Mouse (Mus musculus): ENCODE measurements at regions not wholly inside any gene's neighbourhood (a gene's known extent, or its start where the extent isn't known, plus 50 kb on each side); places are given as distances from the start of the nearest gene placed in this dataset.

- DNase-seq (ENCODE audit: extremely low read depth, low read depth, low spot score): no peak
Observed at GRCm38 (mm10) chr2:48456072-48457040, 357.6 kb upstream of the Acvr2a start.

- no peak for DNase-seq (ENCODE audit: extremely low read depth, low read depth, low spot score)
Observed at GRCm38 (mm10) chr2:48457117-48457516, 356.8 kb upstream of the Acvr2a start.

- no peak for DNase-seq (ENCODE audit: extremely low read depth, low read depth, low spot score)
Observed at GRCm38 (mm10) chr2:48465483-48465882, 348.4 kb upstream of the Acvr2a start.

GRCm38 (mm10) chr2:48468895-48469294, 345.0 kb upstream of the Acvr2a start:
- no peak for DNase-seq (ENCODE audit: extremely low read depth, low read depth, low spot score)

DNA sequence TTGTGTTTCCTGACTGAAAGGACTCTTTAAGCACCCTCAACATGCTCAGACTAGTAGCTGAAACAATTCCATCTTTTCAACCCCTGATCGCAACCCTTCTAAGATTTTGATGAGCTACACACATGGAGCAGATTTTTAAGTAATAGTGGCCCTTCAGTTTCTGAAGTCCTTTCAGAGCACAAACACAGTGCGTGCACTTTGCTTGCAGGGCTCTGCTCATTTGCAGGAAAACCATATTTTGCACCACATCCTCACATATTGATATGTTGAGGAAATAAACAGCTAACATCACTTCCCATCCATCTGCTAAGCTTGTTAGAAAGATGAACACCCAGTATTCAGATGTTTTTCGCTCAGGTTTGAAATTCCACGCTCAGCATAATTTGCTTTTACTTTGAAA, 344.6 kb upstream of the Acvr2a start:
- DNase-seq (ENCODE audit: extremely low read depth, low read depth, low spot score): no peak

DNA sequence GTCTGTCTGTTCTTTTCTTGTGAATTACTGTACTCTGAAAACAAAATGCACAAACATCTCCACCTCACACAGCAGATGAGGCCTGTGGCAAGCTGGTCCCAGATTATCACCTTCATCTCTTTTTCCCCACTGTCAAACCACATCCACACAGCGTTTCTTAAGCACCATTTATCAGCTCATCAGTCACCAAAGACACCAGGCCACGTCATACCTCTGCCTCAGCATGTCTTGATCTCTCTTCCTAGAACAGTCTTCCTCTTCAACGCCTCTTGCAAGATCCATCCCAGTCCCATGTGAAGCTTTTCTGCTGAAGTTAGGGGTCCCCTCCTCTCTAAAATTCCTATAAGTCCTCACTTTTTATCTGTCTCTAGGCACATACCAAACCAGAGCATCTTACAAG, 340.8 kb upstream of the Acvr2a start:
- DNase-seq (ENCODE audit: extremely low read depth, low read depth, low spot score): no peak

DNA sequence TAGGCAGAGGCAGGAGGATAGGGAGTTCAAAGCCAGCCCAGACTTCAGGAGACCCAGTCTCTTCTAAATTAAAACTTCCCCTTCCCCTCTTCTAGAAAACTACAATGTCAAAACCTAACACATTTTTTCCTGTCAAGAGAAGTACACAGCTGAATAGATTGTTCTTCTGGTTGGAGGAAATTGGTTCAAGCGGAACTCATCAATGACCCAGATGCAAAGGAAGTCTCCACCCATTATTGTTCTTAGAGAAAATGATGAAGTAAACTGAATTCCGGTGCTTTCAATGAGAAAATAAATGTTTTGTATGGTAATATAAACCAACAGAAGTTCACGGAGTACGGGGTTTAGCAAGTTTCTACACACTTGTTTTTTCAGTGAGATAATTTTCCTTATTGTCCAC, 339.3 kb upstream of the Acvr2a start:
- no peak for DNase-seq (ENCODE audit: extremely low read depth, low read depth, low spot score)

DNA sequence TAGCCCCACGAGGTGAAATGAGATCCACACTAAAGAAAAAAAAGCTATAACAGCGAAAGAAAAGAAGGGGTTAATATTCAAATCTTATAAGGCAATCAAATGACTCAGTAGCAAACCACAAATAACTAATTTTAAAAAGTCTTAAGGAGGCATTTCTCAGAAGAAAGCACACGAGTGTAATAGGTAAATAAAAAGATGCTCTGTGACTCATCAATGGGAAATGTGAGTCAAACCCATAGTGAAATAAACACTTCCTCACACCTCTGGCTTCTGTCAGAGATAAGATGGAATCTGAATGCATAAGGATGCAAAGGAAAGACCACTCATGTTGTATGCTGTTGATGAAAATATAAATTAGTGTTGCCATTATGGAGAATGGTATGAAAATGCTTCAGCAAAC, 337.1 kb upstream of the Acvr2a start:
- no peak for DNase-seq (ENCODE audit: extremely low read depth, low read depth, low spot score)

- no peak for DNase-seq (ENCODE audit: extremely low read depth, low read depth, low spot score)
Observed at GRCm38 (mm10) chr2:48477336-48477735, 336.6 kb upstream of the Acvr2a start.

- no peak for DNase-seq (ENCODE audit: extremely low read depth, low read depth, low spot score)
Observed at GRCm38 (mm10) chr2:48479601-48480000, 334.3 kb upstream of the Acvr2a start.

- no peak for DNase-seq (ENCODE audit: extremely low read depth, low read depth, low spot score)
Observed at GRCm38 (mm10) chr2:48480428-48481191, 333.3 kb upstream of the Acvr2a start.

DNA sequence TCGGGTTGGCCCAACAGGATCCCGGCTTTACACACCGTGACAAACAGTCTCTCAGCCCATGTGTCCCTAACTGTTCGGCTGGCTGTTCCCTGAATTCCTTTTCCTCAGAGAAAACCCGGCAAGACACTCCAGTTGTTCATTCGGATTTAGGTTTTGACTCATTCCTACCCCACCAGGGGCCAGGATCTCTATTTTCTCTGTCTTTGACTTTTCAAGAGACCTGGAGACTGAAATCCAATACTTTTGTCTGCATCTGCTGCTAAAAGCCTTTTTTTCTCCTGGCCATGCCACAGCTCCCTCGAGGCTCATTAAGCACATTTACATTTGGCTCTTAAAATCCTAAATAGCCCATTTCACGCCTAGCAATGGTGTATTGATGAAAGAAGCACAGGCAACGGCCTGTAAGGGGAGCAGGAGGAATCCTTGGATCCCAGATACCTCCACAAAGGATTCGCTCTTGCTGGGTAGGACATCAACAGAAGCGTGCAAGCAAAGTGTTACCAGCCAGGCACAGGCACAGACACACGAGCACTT, 332.6 kb upstream of the Acvr2a start:
- no peak for DNase-seq (ENCODE audit: extremely low read depth, low read depth, low spot score)

GRCm38 (mm10) chr2:48493574-48493973, 320.3 kb upstream of the Acvr2a start:
- no peak for DNase-seq (ENCODE audit: extremely low read depth, low read depth, low spot score)

GRCm38 (mm10) chr2:48494065-48494464, 319.8 kb upstream of the Acvr2a start:
- DNase-seq (ENCODE audit: extremely low read depth, low read depth, low spot score): no peak

GRCm38 (mm10) chr2:48494632-48495031, 319.3 kb upstream of the Acvr2a start:
- no peak for DNase-seq (ENCODE audit: extremely low read depth, low read depth, low spot score)

DNA sequence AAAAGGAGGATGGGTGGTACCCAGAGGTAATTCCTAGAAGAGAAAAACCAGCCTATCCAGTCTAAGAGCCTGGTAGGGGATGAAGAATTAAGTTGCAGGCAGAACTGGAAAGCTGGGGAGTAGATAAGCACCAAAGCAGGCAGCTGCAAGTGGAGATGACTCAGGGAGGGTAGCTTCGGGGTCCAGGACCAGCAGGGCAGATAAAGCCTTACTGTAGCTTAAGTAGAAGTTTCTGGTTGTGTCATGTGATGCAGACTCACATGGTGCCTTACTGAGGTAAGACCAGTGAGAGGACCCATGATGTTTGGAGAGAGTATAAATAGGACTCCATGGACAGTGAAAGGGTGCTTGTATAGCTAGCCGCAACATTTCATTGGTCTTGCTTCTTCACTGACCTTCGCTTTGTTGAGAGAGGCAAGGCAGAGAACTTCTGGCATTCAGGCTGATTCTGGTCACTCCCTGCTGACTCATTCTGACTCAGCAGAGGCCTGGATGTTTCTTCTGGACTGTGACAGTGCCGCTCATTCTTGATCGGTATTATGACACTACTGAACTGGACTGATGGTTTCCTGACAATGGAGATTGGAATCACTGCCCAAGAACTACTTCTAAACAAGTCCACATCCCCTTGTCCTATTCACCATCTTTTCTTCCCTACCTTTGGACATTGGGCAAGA, 315.7 kb upstream of the Acvr2a start:
- DNase-seq (ENCODE audit: extremely low read depth, low read depth, low spot score): no peak

- no peak for DNase-seq (ENCODE audit: extremely low read depth, low read depth, low spot score)
Observed at GRCm38 (mm10) chr2:48499396-48499795, 314.5 kb upstream of the Acvr2a start.

DNA sequence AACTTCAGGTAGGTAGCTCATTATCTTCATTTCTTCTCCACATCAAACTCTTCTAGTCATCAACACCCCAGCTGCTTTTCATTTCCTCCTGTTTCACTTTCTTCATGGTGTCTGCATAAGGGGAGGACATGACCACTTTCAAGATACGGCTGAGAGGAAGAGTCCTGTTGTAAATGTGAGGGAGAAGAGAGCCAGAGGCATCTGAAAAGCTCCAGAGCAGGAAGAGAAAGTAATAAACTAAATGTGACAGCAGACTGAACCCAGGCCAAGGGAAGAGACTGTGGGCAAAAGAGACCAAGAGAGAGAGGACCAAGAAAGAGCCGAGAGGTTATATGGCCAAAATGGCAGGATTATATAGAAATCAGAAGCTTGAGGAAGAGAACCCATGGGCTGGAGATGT, 312.5 kb upstream of the Acvr2a start:
- DNase-seq (ENCODE audit: extremely low read depth, low read depth, low spot score): no peak

DNA sequence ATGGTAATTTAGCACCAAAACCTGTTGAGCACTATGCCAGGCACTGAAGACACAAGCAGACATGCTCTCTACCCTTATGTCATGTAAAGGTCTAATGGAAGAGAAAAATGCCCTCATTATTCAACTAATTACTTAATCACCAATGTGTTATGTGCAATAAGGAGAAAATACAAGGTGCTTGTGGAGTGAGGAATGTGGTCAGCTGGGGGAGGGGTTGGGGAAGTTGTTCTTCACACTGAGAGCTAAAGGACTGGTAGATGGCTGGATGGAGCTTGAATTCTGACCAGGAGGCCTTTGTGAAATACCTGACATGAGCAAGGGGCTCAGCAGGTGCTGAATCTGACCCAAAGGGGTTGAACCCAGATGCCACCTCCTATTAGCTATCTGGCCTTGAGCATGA, 300.1 kb upstream of the Acvr2a start:
- DNase-seq (ENCODE audit: extremely low read depth, low read depth, low spot score): no peak

DNA sequence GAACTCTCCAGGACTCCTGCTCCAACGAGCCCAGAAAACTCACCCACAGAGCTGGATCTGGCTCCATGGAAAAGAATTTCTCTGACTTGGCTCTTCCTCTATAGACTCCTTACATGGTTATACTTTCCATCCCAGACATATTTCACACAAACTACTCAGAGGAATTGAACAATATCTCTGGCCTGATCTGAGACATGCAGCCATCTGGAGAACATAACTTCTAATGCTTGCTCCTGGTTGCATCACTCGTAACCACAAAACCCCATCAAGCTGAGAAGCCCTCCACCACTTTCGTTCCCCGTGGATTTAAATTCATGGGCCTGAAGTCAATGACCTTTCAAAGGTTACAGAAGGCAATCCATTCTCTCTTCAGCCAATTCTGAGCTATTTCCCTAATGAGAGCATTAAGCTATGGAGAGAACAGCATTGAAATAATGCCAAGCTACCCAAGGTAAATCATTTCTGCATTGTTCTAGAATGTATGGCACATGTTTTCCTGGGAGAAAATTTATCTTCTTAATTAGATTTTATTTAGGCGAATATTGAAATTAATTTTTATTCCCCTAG, 294.0 kb upstream of the Acvr2a start:
- no peak for DNase-seq (ENCODE audit: extremely low read depth, low read depth, low spot score)

- no peak for DNase-seq (ENCODE audit: extremely low read depth, low read depth, low spot score)
Observed at GRCm38 (mm10) chr2:48520535-48520971, 293.4 kb upstream of the Acvr2a start.
